Comparison of ENCODE assay signal across 10 mouse cellular contexts in the genomic region with DNA sequence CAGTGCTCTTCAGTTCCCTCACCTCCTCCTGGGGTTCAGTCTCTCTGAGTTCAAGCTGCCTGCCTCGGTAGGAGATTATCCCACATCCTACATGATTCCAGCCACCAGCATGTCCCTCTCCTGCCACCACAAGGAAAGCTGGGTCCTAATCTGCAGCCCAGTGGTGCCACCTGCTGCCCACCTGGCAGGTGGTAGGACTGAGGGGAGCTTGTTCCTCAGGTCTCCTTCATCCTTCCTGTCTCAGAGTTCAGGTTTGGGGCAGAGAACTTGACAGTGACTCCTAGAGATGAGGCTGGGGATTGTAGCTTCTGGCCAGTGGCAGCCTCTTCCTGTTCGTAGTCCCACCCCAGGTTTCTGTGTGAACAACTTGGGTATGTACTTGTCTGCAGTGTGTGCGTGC. TPM values are rescaled to one million over a fixed set of nuclear protein-coding genes. Genes with fewer than 3 reads are reported as not detected.
DNase-seq lines count a peak whose midpoint lies in the region; ATAC-seq and TF ChIP-seq lines count a peak whose summit lies in the region.
"Had no signal": no experiment of that assay in that cellular context is flagged by ENCODE, and none has a peak within 500 bp of the region (broad histone marks: within the 10 kb centered on the region; RNA-seq: fewer than 3 reads in every experiment).

No protein-coding gene starts in this region.

- no peak overlapping the region for H3K9ac ChIP-seq in hindbrain, postnatal 0 days (replicated peaks; ENCODE audit: low read length)
- H3K9ac ChIP-seq in hindbrain, embryonic 12.5 days, result no peak overlapping the region
- H3K9ac ChIP-seq in MEL (ENCODE audit: control insufficient read depth, low read depth, low read length, poor library complexity, severe bottlenecking), result no peak overlapping the region

- no peak for DNase-seq in hindbrain, postnatal 0 days (ENCODE audit: low spot score)
- DNase-seq in 3T3-L1 (ENCODE audit: low read depth, low spot score) (peak; percentile 66), MEL (ENCODE audit: low read depth, low spot score) (no peak)
- DNase-seq in kidney, postnatal 25 days, result peak; percentile 69 to 70
- no peak for DNase-seq in embryo, embryonic 10 days (ENCODE audit: low spot score)
- no peak for DNase-seq in spleen, adult 12 weeks (ENCODE audit: low spot score)
- DNase-seq: cerebellum, adult 18-20 months had no signal

- no peak for TF ChIP-seq EP300 in MEL (IDR thresholded peaks at IDR 0.05; ENCODE audit: low read depth in 1 of 2, low read length in 2 of 2)

- WGBS in hindbrain, postnatal 0 days, result 59% methylated on average over 3 of the region's 3 CpGs
- 66% methylated on average over 3 of the region's 3 CpGs for WGBS in hindbrain, embryonic 12.5 days

- no peak overlapping the region for H3K27ac ChIP-seq in hindbrain, postnatal 0 days
- no peak overlapping the region for H3K27ac ChIP-seq in hindbrain, embryonic 12.5 days
- no peak overlapping the region for H3K27ac ChIP-seq in MEL (ENCODE audit: control insufficient read depth, low read depth, low read length)

- H3K27me3 ChIP-seq in hindbrain, postnatal 0 days (ENCODE audit: insufficient read depth, low read length), result no peaks in the 10 kb centered on the region
- H3K27me3 ChIP-seq in hindbrain, embryonic 12.5 days, result 0 out of 2 replicates have a peak, but pooled peaks cover 4% of the 10 kb centered on the region
- peaks cover 0 to 2% of the 10 kb centered on the region in 2 experiments; a peak in 1 of 4 replicates for H3K27me3 ChIP-seq in MEL (ENCODE audit: control insufficient read depth in 1 of 2, insufficient read depth in 2 of 2, low read length in 2 of 2)

- H3K4me3 ChIP-seq in hindbrain, postnatal 0 days (ENCODE audit: low read length), result no peak overlapping the region
- no peak overlapping the region for H3K4me3 ChIP-seq in hindbrain, embryonic 12.5 days
- H3K4me3 ChIP-seq in MEL (ENCODE audit: control insufficient read depth in 1 of 2, insufficient read depth in 1 of 2, low read depth in 2 of 2, low read length in 2 of 2), result no peak overlapping the region

- H3K4me2 ChIP-seq in hindbrain, postnatal 0 days (ENCODE audit: low read depth, low read length), result no peak overlapping the region
- H3K4me2 ChIP-seq in hindbrain, embryonic 12.5 days (replicated peaks), result no peak overlapping the region

- H3K36me3 ChIP-seq in hindbrain, postnatal 0 days (ENCODE audit: insufficient read depth, low read length), result no peaks in the 10 kb centered on the region
- no peaks in the 10 kb centered on the region for H3K36me3 ChIP-seq in hindbrain, embryonic 12.5 days
- H3K36me3 ChIP-seq in MEL (ENCODE audit: control insufficient read depth in 1 of 2, insufficient read depth in 2 of 2, low read length in 2 of 2), result no peaks in the 10 kb centered on the region

- TF ChIP-seq RAD21 in MEL (IDR thresholded peaks at IDR 0.05; ENCODE audit: low read depth, low read length), result no peak

- H3K9me3 ChIP-seq in hindbrain, postnatal 0 days (ENCODE audit: low read length), result no peaks in the 10 kb centered on the region
- no peaks in the 10 kb centered on the region for H3K9me3 ChIP-seq in hindbrain, embryonic 12.5 days (replicated peaks)
- no peaks in the 10 kb centered on the region for H3K9me3 ChIP-seq in MEL (replicated peaks; ENCODE audit: insufficient read depth, low read length)

- no peak for ATAC-seq in hindbrain, postnatal 0 days
- ATAC-seq in hindbrain, embryonic 12.5 days (ENCODE audit: low FRiP score), result no peak
- ATAC-seq in erythroblast, adult 5-6 weeks (replicated peaks; ENCODE audit: low FRiP score, poor library complexity, severe bottlenecking), result no peak

- TF ChIP-seq CTCF in hindbrain, postnatal 0 days (IDR thresholded peaks at IDR 0.05; ENCODE audit: low read depth), result peak; percentile 54
- TF ChIP-seq CTCF in MEL (IDR thresholded peaks at IDR 0.05 in 2 of 3, conservative IDR thresholded peaks at IDR 0.05 in 1 of 3; ENCODE audit: control insufficient read depth in 1 of 3, insufficient read depth in 1 of 3, low read depth in 2 of 3, low read length in 3 of 3, poor library complexity in 1 of 3, severe bottlenecking in 1 of 3), result peak in 2 of 3 experiments; percentile 10 to 31; a peak in 2 of 6 replicates

- no peaks in the 10 kb centered on the region for H3K79me2 ChIP-seq in MEL (ENCODE audit: control insufficient read depth, insufficient read depth, low read length, poor library complexity)

- no peaks in the 10 kb centered on the region for H3K4me1 ChIP-seq in hindbrain, postnatal 0 days (ENCODE audit: insufficient read depth, low read length)
- no peaks in the 10 kb centered on the region for H3K4me1 ChIP-seq in hindbrain, embryonic 12.5 days
- H3K4me1 ChIP-seq in MEL (ENCODE audit: control insufficient read depth in 1 of 2, insufficient read depth in 2 of 2, low read length in 2 of 2), result no peaks in the 10 kb centered on the region

- TF ChIP-seq POLR2A in MEL (IDR thresholded peaks at IDR 0.05; ENCODE audit: control insufficient read depth in 1 of 2, insufficient read depth in 1 of 2, low read depth in 1 of 2, low read length in 2 of 2, poor library complexity in 1 of 2), result no peak

TF ChIP-seq in MEL, 35 proteins besides CTCF, POLR2A, EP300 and RAD21:
- TF ChIP-seq GATA1 (IDR thresholded peaks at IDR 0.05; ENCODE audit: low read depth, low read length) (no peak), SMC3 (IDR thresholded peaks at IDR 0.05; ENCODE audit: low read depth, low read length) (peak; percentile 26), ETS1 (IDR thresholded peaks at IDR 0.05; ENCODE audit: low read depth, low read length) (no peak)

RNA-seq across cellular contexts. Expression of a gene that starts 17.2 kb away (rescaled TPM):
- total RNA-seq in hindbrain, postnatal 0 days (2014; rRNA removed), result 0.43 and 1.2 TPM in 2 replicates
- 0.30 and 0.33 TPM in 2 replicates for polyA plus RNA-seq in hindbrain, postnatal 0 days (2015; fragmentation: Nextera tagmentation; extraction: Ambion mirVana)
- polyA plus RNA-seq in hindbrain, embryonic 12.5 days (2016; fragmentation: Nextera tagmentation; extraction: Ambion mirVana), result 0.14 and 0.21 TPM in 2 replicates
- total RNA-seq in MEL (2012; rRNA removed), result not detected in 2 replicates
- not detected for polyA plus RNA-seq in MEL (2012; ENCODE audit: insufficient read depth in 1 of 2, insufficient read length in 2 of 2, low read depth in 1 of 2, low replicate concordance in 2 of 2, missing spikeins in 1 of 2)
- total RNA-seq in erythroblast, adult 5-6 weeks (2015; ENCODE audit: low replicate concordance), result 9.4 and 9.6 TPM in 2 replicates
- 2.4 TPM in 2 replicates for total RNA-seq in erythroblast, adult 5-6 weeks (2017; ENCODE audit: low replicate concordance)

RNA-seq across cellular contexts. Expression of a gene that starts 23.7 kb away (rescaled TPM):
- total RNA-seq in hindbrain, postnatal 0 days (2014; rRNA removed), result 0.40 and 0.73 TPM in 2 replicates
- polyA plus RNA-seq in hindbrain, postnatal 0 days (2015; fragmentation: Nextera tagmentation; extraction: Ambion mirVana), result 0.84 and 0.95 TPM in 2 replicates
- polyA plus RNA-seq in hindbrain, embryonic 12.5 days (2016; fragmentation: Nextera tagmentation; extraction: Ambion mirVana), result 8.8 and 10.5 TPM in 2 replicates
- total RNA-seq in MEL (2012; rRNA removed), result 0.04 TPM in 1 of 2 replicates, not detected in the other
- under 1 TPM in 1 of 2 experiments, not detected in 1; 0.03 TPM for polyA plus RNA-seq in MEL (2012; ENCODE audit: insufficient read depth in 1 of 2, insufficient read length in 2 of 2, low read depth in 1 of 2, low replicate concordance in 2 of 2, missing spikeins in 1 of 2)
- not detected in 2 replicates for total RNA-seq in erythroblast, adult 5-6 weeks (2015; ENCODE audit: low replicate concordance)
- total RNA-seq in erythroblast, adult 5-6 weeks (2017; ENCODE audit: low replicate concordance), result 1.2 and 5.6 TPM in 2 replicates

RNA-seq across cellular contexts. Expression of a gene that starts 51.4 kb away (rescaled TPM):
- total RNA-seq in hindbrain, postnatal 0 days (2014; rRNA removed), result 0.75 and 1.5 TPM in 2 replicates
- polyA plus RNA-seq in hindbrain, postnatal 0 days (2015; fragmentation: Nextera tagmentation; extraction: Ambion mirVana), result 0.69 and 0.96 TPM in 2 replicates
- 0.39 and 0.48 TPM in 2 replicates for polyA plus RNA-seq in hindbrain, embryonic 12.5 days (2016; fragmentation: Nextera tagmentation; extraction: Ambion mirVana)
- not detected in 2 replicates for total RNA-seq in MEL (2012; rRNA removed)
- not detected for polyA plus RNA-seq in MEL (2012; ENCODE audit: insufficient read depth in 1 of 2, insufficient read length in 2 of 2, low read depth in 1 of 2, low replicate concordance in 2 of 2, missing spikeins in 1 of 2)
- total RNA-seq in erythroblast, adult 5-6 weeks (2015; ENCODE audit: low replicate concordance), result not detected in 2 replicates
- not detected in 2 replicates for total RNA-seq in erythroblast, adult 5-6 weeks (2017; ENCODE audit: low replicate concordance)
- polyA plus RNA-seq: intestine, embryonic 14.5 days had no signal

Comparison
In these comparisons a context has a peak if more than half of its experiments do, and no peak if none do; other contexts are left out.
1. DNase-seq: peak in 3T3-L1 (single experiment) and kidney, postnatal 25 days (2 of 2); none in hindbrain, postnatal 0 days (single experiment), MEL (single experiment), embryo, embryonic 10 days (single experiment) and spleen, adult 12 weeks (single experiment).